Mouse (Mus musculus): ENCODE measurements around the gene Atp6v0a1. TPM values are rescaled to one million over a fixed set of nuclear protein-coding genes. Genes with fewer than 3 reads are reported as not detected.

The Atp6v0a1 gene
- polyA plus RNA-seq, 1 experiment: 22.8 TPM

- peaks cover 77% of the 10 kb centered on the region for H3K36me3 ChIP-seq (ENCODE audit: control insufficient read depth, insufficient read depth)
- TF ChIP-seq FOSL1 (IDR thresholded peaks at IDR 0.05; ENCODE audit: insufficient read depth, low read length, poor library complexity, severe bottlenecking) (no peak), CTCF (IDR thresholded peaks at IDR 0.05; ENCODE audit: control insufficient read depth, insufficient read depth, insufficient read length) (no peak), MYOG (IDR thresholded peaks at IDR 0.05; ENCODE audit: control insufficient read depth, extremely low read depth, insufficient read length) (no peak), CEBPB (IDR thresholded peaks at IDR 0.05; ENCODE audit: low read depth) (no peak), MYOD1 (IDR thresholded peaks at IDR 0.05; ENCODE audit: control insufficient read depth, insufficient read length, low read depth) (no peak), MAX (IDR thresholded peaks at IDR 0.05) (no peak), USF1 (IDR thresholded peaks at IDR 0.05; ENCODE audit: low read depth) (no peak)
- no peak overlapping the region for H3ac ChIP-seq (ENCODE audit: control insufficient read depth, insufficient read length, low read depth)
- peaks cover 89% of the 10 kb centered on the region for H3K79me3 ChIP-seq (ENCODE audit: low read depth)
- no peak overlapping the region for H3K4me3 ChIP-seq (ENCODE audit: insufficient read depth, poor library complexity, severe bottlenecking)
- H3K27me3 ChIP-seq (ENCODE audit: control insufficient read depth, insufficient read depth, insufficient read length): no peaks in the 10 kb centered on the region
- peaks cover 100% of the 10 kb centered on the region for H3K79me2 ChIP-seq (ENCODE audit: control insufficient read depth, insufficient read depth)
These were observed 45.1 kb upstream of the Atp6v0a1 start for GRCm38 (mm10) chr11:100964180-100964579.

- Histone ChIP-seq H3K79me2 (ENCODE audit: control insufficient read depth, insufficient read depth) (peaks cover 100% of the 10 kb centered on the region), H3K79me3 (ENCODE audit: low read depth) (peaks cover 90% of the 10 kb centered on the region), H3ac (ENCODE audit: control insufficient read depth, insufficient read length, low read depth) (peak overlapping the region; percentile 26), H3K36me3 (ENCODE audit: control insufficient read depth, insufficient read depth) (peaks cover 69% of the 10 kb centered on the region), H3K4me3 (ENCODE audit: insufficient read depth, poor library complexity, severe bottlenecking) (no peak overlapping the region), H3K27me3 (ENCODE audit: control insufficient read depth, insufficient read depth, insufficient read length) (no peaks in the 10 kb centered on the region)
- TF ChIP-seq CEBPB (IDR thresholded peaks at IDR 0.05; ENCODE audit: low read depth) (no peak), MAX (IDR thresholded peaks at IDR 0.05) (no peak), MYOG (IDR thresholded peaks at IDR 0.05; ENCODE audit: control insufficient read depth, extremely low read depth, insufficient read length) (no peak), USF1 (IDR thresholded peaks at IDR 0.05; ENCODE audit: low read depth) (no peak), CTCF (IDR thresholded peaks at IDR 0.05; ENCODE audit: control insufficient read depth, insufficient read depth, insufficient read length) (no peak), FOSL1 (IDR thresholded peaks at IDR 0.05; ENCODE audit: insufficient read depth, low read length, poor library complexity, severe bottlenecking) (no peak), MYOD1 (IDR thresholded peaks at IDR 0.05; ENCODE audit: control insufficient read depth, insufficient read length, low read depth) (no peak)
These were observed 44.2 kb upstream of the Atp6v0a1 start for GRCm38 (mm10) chr11:100964901-100965542.

GRCm38 (mm10) chr11:100965760-100966159, 43.5 kb upstream of the Atp6v0a1 start:
- Histone ChIP-seq H3K79me2 (ENCODE audit: control insufficient read depth, insufficient read depth) (peaks cover 100% of the 10 kb centered on the region), H3K4me3 (ENCODE audit: insufficient read depth, poor library complexity, severe bottlenecking) (no peak overlapping the region), H3K79me3 (ENCODE audit: low read depth) (peaks cover 86% of the 10 kb centered on the region), H3K36me3 (ENCODE audit: control insufficient read depth, insufficient read depth) (peaks cover 62% of the 10 kb centered on the region), H3K27me3 (ENCODE audit: control insufficient read depth, insufficient read depth, insufficient read length) (no peaks in the 10 kb centered on the region), H3ac (ENCODE audit: control insufficient read depth, insufficient read length, low read depth) (no peak overlapping the region)
- TF ChIP-seq FOSL1 (IDR thresholded peaks at IDR 0.05; ENCODE audit: insufficient read depth, low read length, poor library complexity, severe bottlenecking) (no peak), MAX (IDR thresholded peaks at IDR 0.05) (no peak), CEBPB (IDR thresholded peaks at IDR 0.05; ENCODE audit: low read depth) (no peak), MYOD1 (IDR thresholded peaks at IDR 0.05; ENCODE audit: control insufficient read depth, insufficient read length, low read depth) (no peak), USF1 (IDR thresholded peaks at IDR 0.05; ENCODE audit: low read depth) (no peak), MYOG (IDR thresholded peaks at IDR 0.05; ENCODE audit: control insufficient read depth, extremely low read depth, insufficient read length) (no peak), CTCF (IDR thresholded peaks at IDR 0.05; ENCODE audit: control insufficient read depth, insufficient read depth, insufficient read length) (no peak)

DNA sequence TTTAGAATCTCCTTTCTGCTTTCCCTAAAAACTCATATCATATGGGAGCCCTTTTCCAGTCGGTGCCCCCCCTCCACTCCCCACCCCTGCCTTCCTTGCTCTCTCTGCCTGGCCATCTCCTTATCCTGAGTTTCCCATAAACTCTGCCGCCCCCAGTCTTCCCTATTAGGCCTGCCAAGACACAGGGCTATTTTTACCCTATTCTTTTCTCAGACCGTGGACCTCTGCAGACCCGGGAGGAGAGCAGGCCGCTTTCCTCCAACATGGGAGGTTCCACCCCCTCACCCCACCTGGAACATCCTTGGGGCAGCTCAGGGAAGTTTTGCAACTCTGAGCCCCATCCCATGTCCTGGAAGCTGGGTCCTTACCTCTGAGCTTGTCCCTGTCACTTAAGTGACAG, 41.9 kb upstream of the Atp6v0a1 start:
- H3K4me3 ChIP-seq (ENCODE audit: insufficient read depth, poor library complexity, severe bottlenecking): peak overlapping the region; percentile 96
- peaks cover 53% of the 10 kb centered on the region for H3K36me3 ChIP-seq (ENCODE audit: control insufficient read depth, insufficient read depth)
- peaks cover 98% of the 10 kb centered on the region for H3K79me2 ChIP-seq (ENCODE audit: control insufficient read depth, insufficient read depth)
- TF ChIP-seq CEBPB (IDR thresholded peaks at IDR 0.05; ENCODE audit: low read depth) (no peak), MYOG (IDR thresholded peaks at IDR 0.05; ENCODE audit: control insufficient read depth, extremely low read depth, insufficient read length) (no peak), MAX (IDR thresholded peaks at IDR 0.05) (no peak), MYOD1 (IDR thresholded peaks at IDR 0.05; ENCODE audit: control insufficient read depth, insufficient read length, low read depth) (no peak), CTCF (IDR thresholded peaks at IDR 0.05; ENCODE audit: control insufficient read depth, insufficient read depth, insufficient read length) (no peak), USF1 (IDR thresholded peaks at IDR 0.05; ENCODE audit: low read depth) (no peak)
- H3K27me3 ChIP-seq (ENCODE audit: control insufficient read depth, insufficient read depth, insufficient read length): no peaks in the 10 kb centered on the region
- peaks cover 74% of the 10 kb centered on the region for H3K79me3 ChIP-seq (ENCODE audit: low read depth)
- no peak overlapping the region for H3ac ChIP-seq (ENCODE audit: control insufficient read depth, insufficient read length, low read depth)

- no peaks in the 10 kb centered on the region for H3K27me3 ChIP-seq (ENCODE audit: control insufficient read depth, insufficient read depth, insufficient read length)
- no peak for TF ChIP-seq MYOG (IDR thresholded peaks at IDR 0.05; ENCODE audit: control insufficient read depth, extremely low read depth, insufficient read length)
- no peak for TF ChIP-seq CEBPB (IDR thresholded peaks at IDR 0.05; ENCODE audit: low read depth)
- no peak for TF ChIP-seq FOSL1 (IDR thresholded peaks at IDR 0.05; ENCODE audit: insufficient read depth, low read length, poor library complexity, severe bottlenecking)
- TF ChIP-seq MYOD1 (IDR thresholded peaks at IDR 0.05; ENCODE audit: control insufficient read depth, insufficient read length, low read depth): no peak
- no peak for TF ChIP-seq CTCF (IDR thresholded peaks at IDR 0.05; ENCODE audit: control insufficient read depth, insufficient read depth, insufficient read length)
- TF ChIP-seq MAX (IDR thresholded peaks at IDR 0.05): no peak
- no peak for TF ChIP-seq USF1 (IDR thresholded peaks at IDR 0.05; ENCODE audit: low read depth)
These were observed 41.3 kb upstream of the Atp6v0a1 start for GRCm38 (mm10) chr11:100967881-100968420.

More at GRCm38 (mm10) chr11:100967881-100968420, 41.3 kb upstream of the Atp6v0a1 start:
- H3K4me3 ChIP-seq (ENCODE audit: insufficient read depth, poor library complexity, severe bottlenecking): peak overlapping the region; percentile 96
- peaks cover 92% of the 10 kb centered on the region for H3K79me2 ChIP-seq (ENCODE audit: control insufficient read depth, insufficient read depth)
- H3ac ChIP-seq (ENCODE audit: control insufficient read depth, insufficient read length, low read depth): peak overlapping the region; percentile 64
- H3K36me3 ChIP-seq (ENCODE audit: control insufficient read depth, insufficient read depth): peaks cover 53% of the 10 kb centered on the region
- peaks cover 72% of the 10 kb centered on the region for H3K79me3 ChIP-seq (ENCODE audit: low read depth)

All from C2C12 (cell line).